Mouse (Mus musculus): ENCODE measurements around the gene Nup93.

DNA sequence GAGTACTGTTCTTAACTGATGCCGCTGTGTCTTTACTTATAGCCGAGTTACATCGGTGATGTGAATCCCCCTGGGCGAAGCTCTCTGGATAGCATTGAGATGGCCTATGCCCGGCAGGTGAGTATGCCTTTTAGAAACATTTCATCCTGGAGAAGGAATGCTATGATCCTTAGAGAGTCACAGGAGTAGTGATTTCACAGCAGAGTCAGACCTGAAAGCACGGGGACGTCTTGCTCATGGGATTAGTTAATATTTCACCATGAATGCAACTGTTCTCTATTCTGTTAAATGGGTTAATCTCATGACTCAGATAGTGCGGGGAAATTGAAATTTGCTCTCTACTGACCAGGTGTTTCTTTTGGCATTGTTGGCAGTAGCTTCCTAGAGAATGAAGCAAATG, 78.3 kb downstream of the Nup93 start:
- TF ChIP-seq CTCF (IDR thresholded peaks at IDR 0.05; ENCODE audit: low read depth, low read length) (no peak), POLR2A (IDR thresholded peaks at IDR 0.05; ENCODE audit: extremely low read depth, insufficient read depth, low read length) (no peak)
